Mouse (Mus musculus) megakaryocyte-erythroid progenitor cell, adult 5-6 weeks (primary cell): Measurements from ENCODE around the gene Mapkapk3. TPM values are rescaled to one million over a fixed set of nuclear protein-coding genes. Genes with fewer than 3 reads are reported as not detected.
A peak's percentile ranks its signal among the peaks of the same experiment; 100 is the strongest.

Source experiments
- ATAC-seq: replicated peaks from 2 replicates; pipeline ENCODE4 v1.8.0; 2016; ENCODE audit warnings: mild to moderate bottlenecking, inconsistent platforms; ENCODE audit not compliant: severe bottlenecking, poor library complexity, low FRiP score, low TSS enrichment
- total RNA-seq, 2 experiments: library from RNA; stranded (forward) in 1 of 2; stranded (reverse) in 1 of 2; fragments of 200-1000, 215-1000 nt in 1 of 2; fragments of >200 nt in 1 of 2; fragmentation: Nextera tagmentation in 1 of 2; gene quantifications; 2 replicates each; pipeline ENCODE4 v1.2.3; 2014 to 2017

Mapkapk3 gene
- total RNA-seq, 2 experiments from 2014 or later, result 26.8 to 26.9 TPM

GRCm38 (mm10) chr9:107245311-107245710 lies 44.4 kb downstream of the Mapkapk3 start:
- ATAC-seq, result no peak

DNA sequence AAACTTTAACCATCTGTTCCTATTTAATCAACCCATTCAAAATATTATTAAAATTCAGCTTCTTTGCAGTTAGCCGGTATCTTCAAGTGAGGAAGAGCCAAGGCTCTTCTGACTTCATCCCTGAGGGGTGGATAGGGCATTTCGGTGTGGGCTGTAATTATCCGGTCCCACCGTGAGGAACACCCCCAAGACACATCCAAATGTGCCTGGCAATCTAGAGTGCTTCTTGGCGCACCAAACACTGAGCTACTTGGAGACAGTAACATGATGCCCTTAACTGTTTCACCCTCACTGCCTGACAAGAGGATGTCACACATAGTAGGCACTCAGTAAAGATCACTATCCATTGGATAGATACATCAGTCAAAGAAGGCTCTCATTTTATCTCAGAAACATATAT lies 53.5 kb downstream of the Mapkapk3 start:
- no peak for ATAC-seq

DNA sequence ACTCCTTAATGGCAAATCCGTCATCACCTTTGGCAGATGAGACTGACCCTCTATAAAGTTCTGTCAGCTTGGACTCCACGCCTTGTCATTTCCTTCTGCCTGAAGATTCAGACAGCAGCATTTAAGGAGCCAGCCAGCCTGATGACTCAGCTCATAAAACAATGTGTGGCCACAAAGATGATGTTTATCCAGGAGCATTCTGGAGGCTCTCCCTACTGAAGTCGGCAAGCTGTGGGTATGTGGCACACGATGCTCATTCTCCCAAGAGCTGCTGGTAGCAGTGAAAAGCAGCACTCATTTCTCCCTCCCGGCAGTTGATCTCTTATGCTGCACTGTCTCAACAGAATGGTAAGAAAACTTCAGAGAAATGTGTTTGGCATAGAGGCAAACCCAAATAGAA lies 54.4 kb downstream of the Mapkapk3 start:
- no peak for ATAC-seq

DNA sequence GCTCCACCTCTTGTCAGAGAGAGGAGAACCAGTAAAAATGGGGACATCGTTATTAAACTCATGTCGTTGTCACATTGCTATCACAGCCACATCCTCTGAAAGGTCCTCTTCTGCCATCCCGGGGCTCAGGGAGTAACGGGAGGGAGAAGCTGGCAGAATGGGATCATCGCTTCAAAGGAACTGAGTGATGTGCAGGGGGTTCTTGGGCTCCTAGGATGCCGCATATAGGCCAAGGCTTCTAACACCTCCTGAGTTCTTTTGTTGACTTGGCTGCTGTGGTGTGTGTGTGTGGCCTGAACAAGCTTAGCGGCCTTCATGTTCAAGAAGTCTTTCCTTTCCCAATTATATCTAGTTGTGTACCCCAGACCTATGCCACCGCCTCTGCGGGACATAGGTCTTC lies 57.5 kb downstream of the Mapkapk3 start:
- no peak for ATAC-seq

DNA sequence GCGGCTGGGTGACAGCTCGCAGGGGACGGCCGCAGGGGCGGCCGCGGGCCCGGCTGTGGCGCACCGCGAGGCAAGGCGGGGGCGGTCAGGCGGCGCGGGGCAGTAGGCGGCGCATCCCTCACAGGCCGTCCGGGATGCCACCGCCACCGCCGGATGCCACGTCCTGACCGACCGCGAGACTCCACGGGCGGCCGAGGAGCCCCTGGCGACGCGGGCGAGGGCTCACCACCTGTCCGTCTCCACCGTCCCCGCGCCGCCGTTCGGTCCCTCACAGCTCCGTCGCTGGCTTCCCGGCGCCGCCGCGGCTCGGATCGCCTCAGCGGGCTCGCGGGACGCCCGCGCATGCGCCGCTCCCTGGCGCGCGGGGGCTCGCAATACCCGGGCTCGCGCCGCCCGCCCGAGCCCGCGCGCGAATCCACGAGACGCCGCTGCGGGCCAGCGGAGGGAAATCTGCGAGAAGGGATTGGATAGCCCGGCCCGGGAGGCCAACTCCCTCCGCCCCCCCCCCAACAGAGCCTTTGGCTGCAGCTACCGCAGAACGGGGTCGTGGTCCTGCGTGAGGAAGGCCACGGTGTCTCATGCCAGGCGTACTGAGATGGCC lies 58.0 kb downstream of the Mapkapk3 start, which contains the start of gene Dock3:
TSS of gene Dock3 (minus strand) at position 371 of the 601 bp plus-strand sequence.
- ATAC-seq, result no peak

GRCm38 (mm10) chr9:107230991-107231538 lies 58.6 kb downstream of the Mapkapk3 start:
- ATAC-seq, result no peak

DNA sequence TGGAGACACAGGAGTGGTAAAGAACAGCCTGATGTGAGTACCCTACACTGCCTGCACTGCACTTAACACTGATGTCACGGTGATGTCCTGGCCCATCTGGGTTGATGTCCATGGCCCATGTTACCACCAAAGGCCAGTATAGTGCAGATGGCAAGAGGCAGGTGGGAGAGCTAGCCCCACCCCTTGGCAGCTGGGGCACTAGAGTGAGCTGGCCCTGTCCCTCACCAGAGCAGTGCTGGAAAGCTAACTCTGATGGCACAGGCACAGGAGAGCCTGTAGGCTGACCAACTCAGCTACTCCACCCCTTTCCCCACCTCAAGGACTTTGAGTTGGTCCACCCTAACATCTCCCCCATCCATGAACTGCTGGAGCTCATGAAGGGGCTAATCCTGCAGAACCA lies 65.1 kb downstream of the Mapkapk3 start:
- 0 out of 2 replicates have a peak, but pooled peaks have one; percentile 26 for ATAC-seq

Other genes starting within 250 kb of the Mapkapk3 start
- gene Dock3, start 58.0 kb downstream of the Mapkapk3 start, total RNA-seq (2014; fragmentation: Nextera tagmentation), result 0.09 TPM in 1 of 2 replicates, not detected in the other
- gene Dock3, start 58.0 kb downstream of the Mapkapk3 start, total RNA-seq (2017), result not detected in 2 replicates
- 2.9 and 9.3 TPM in 2 replicates for gene Cish, start 6.1 kb upstream of the Mapkapk3 start, total RNA-seq (2014; fragmentation: Nextera tagmentation)
- gene Cish, start 6.1 kb upstream of the Mapkapk3 start, total RNA-seq (2017), result 1.2 and 1.6 TPM in 2 replicates
- 5.8 and 18.8 TPM in 2 replicates for gene Hemk1, start 48.5 kb upstream of the Mapkapk3 start, total RNA-seq (2014; fragmentation: Nextera tagmentation)
- 4.9 and 9.0 TPM in 2 replicates for gene Hemk1, start 48.5 kb upstream of the Mapkapk3 start, total RNA-seq (2017)
- not detected in 2 replicates for gene 6430571L13Rik, start 50.7 kb upstream of the Mapkapk3 start, total RNA-seq (2014; fragmentation: Nextera tagmentation)
- gene 6430571L13Rik, start 50.7 kb upstream of the Mapkapk3 start, total RNA-seq (2017), result 0.47 TPM in 1 of 2 replicates, not detected in the other
- gene Cacna2d2, start 109.7 kb upstream of the Mapkapk3 start, total RNA-seq (2014; fragmentation: Nextera tagmentation), result 0.10 TPM in 1 of 2 replicates, not detected in the other
- gene Cacna2d2, start 109.7 kb upstream of the Mapkapk3 start, total RNA-seq (2017), result not detected in 2 replicates
- 15.0 and 18.4 TPM in 2 replicates for gene Tmem115, start 244.1 kb upstream of the Mapkapk3 start, total RNA-seq (2014; fragmentation: Nextera tagmentation)
- gene Tmem115, start 244.1 kb upstream of the Mapkapk3 start, total RNA-seq (2017), result 13.3 and 15.7 TPM in 2 replicates